Mouse (Mus musculus) heart, adult 2 months (tissue): ENCODE data around the gene Cilp. TPM values are rescaled to one million over a fixed set of nuclear protein-coding genes. Genes with fewer than 3 reads are reported as not detected.

Experiments
- DNase-seq, 2 experiments: peaks; one replicate each; pipeline ENCODE4 v3.0.0; 2021
- H3K27ac ChIP-seq: fragments of 200-600 bp; 2 replicates; pipeline ENCODE4 v1.8.1; 2022
- H3K27me3 ChIP-seq: fragments of 200-500 bp; 2 replicates; pipeline ENCODE4 v1.6.1; 2012; ENCODE audit warnings: mild to moderate bottlenecking, low read length, inconsistent platforms, mixed read lengths; ENCODE audit not compliant: control insufficient read depth, insufficient read depth
- H3K36me3 ChIP-seq: fragments of 200-500 bp; 2 replicates; pipeline ENCODE4 v1.6.1; 2012; ENCODE audit warnings: low read length, inconsistent platforms; ENCODE audit not compliant: control insufficient read depth, insufficient read depth
- H3K4me1 ChIP-seq: fragments of 200-500 bp; 2 replicates; pipeline ENCODE4 v1.6.1; 2011; ENCODE audit warnings: low read length; ENCODE audit not compliant: control insufficient read depth, insufficient read depth
- H3K4me3 ChIP-seq: fragments of 200-600 bp; 2 replicates; pipeline ENCODE4 v1.8.1; 2022
- H3K79me2 ChIP-seq: fragments of 200-500 bp; replicated peaks from 2 replicates; pipeline ENCODE4 v1.6.1; 2012; ENCODE audit warnings: mild to moderate bottlenecking, inconsistent platforms, low read length, moderate library complexity, mixed read lengths; ENCODE audit not compliant: control insufficient read depth, insufficient read depth
- H3K9ac ChIP-seq: fragments of 200-500 bp; 2 replicates; pipeline ENCODE4 v1.6.1; 2012; ENCODE audit warnings: low read depth, mild to moderate bottlenecking, control low read depth, inconsistent platforms, low read length, mixed read lengths
- CTCF ChIP-seq: fragments of 200-600 bp; IDR thresholded peaks from 2 replicates; pipeline ENCODE4 v1.8.1; 2022; ENCODE audit warnings: antibody characterized with exemption, mild to moderate bottlenecking, moderate library complexity
- EP300 ChIP-seq: fragments of 200-500 bp; IDR thresholded peaks from 2 replicates; pipeline ENCODE4 v1.6.1; 2011; ENCODE audit warnings: low read depth, low read length, control low read depth; ENCODE audit not compliant: insufficient read depth
- POLR2A ChIP-seq: fragments of 200-500 bp; IDR thresholded peaks from 2 replicates; pipeline ENCODE4 v1.6.1; 2011; ENCODE audit warnings: mild to moderate bottlenecking, low read depth, low read length, control low read depth; ENCODE audit not compliant: insufficient read depth
- WGBS: fragments of 180-500 bp; shearing (Covaris S2); methylation state at CpG from one replicate; pipeline ENCODE4 v1.1.7; 2018; 5-methylcytosine and 5-hydroxymethylcytosine counted together
- intact Hi-C: fragments of 180-260 bp; cut with DNase I; formaldehyde crosslinking; loops from one replicate; pipeline ENCODE4 v1.15.1; 2025
- polyA plus RNA-seq: library from polyadenylated mRNA; depleted of rRNA; stranded (reverse); fragments of >200 nt; gene quantifications from 2 replicates; pipeline ENCODE4 v1.2.3, GENCODE M21; 2012
- total RNA-seq, 2 experiments: library from RNA; stranded (reverse); gene quantifications; 2 replicates each; pipeline ENCODE4 v1.2.3; 2021

Cilp gene
- total and polyA plus RNA-seq, 3 experiments, result 3.0 to 4.8 (median 4.8) TPM

- H3K36me3 ChIP-seq, result no peaks in the 10 kb centered on the region
- intact Hi-C loops, result loop anchor here (5.0 kb wide), 1 partner anchor 208 kb away; no protein-coding TSS in a partner anchor
- 82% methylated on average over 6 of the region's 6 CpGs for WGBS
- H3K27me3 ChIP-seq, result no peaks in the 10 kb centered on the region
- H3K9ac ChIP-seq, result no peak overlapping the region
- no peak for DNase-seq
- no peaks in the 10 kb centered on the region for H3K4me1 ChIP-seq
- no peak overlapping the region for H3K4me3 ChIP-seq
- H3K79me2 ChIP-seq, result peaks cover 3% of the 10 kb centered on the region; the same call in 1 of the 2 replicates
- TF ChIP-seq POLR2A (no peak), EP300 (no peak), CTCF (no peak)
- no peak overlapping the region for H3K27ac ChIP-seq
These were observed 41.1 kb upstream of the Cilp start for GRCm38 (mm10) chr9:65223927-65224326.

DNA sequence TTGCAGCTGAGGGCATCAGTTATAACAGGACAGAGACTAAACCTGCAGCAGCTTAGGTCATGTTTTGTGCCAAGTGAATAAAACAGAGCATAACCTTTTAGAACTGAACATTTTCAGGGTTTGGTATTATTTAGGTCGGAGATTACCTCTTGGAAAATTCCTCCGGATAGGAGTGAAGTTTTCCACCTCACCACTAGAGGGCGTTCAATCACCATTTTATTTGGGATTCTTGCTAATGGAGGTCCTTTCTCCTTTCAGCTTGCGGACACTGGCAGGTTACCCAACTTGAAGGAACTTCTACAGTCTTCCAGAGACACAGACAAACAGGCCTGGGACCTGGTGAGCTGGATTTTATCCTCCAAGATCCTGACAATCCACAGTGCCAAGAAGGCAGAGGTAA, 39.2 kb upstream of the Cilp start:
- no peaks in the 10 kb centered on the region for H3K79me2 ChIP-seq
- no peak overlapping the region for H3K27ac ChIP-seq
- TF ChIP-seq EP300, result no peak
- peak; percentile 75 for TF ChIP-seq CTCF
- 44% methylated on average over 4 of the region's 4 CpGs for WGBS
- H3K4me3 ChIP-seq, result no peak overlapping the region
- H3K9ac ChIP-seq, result no peak overlapping the region
- intact Hi-C loops, result loop anchor here (5.0 kb wide), 1 partner anchor 57 kb away; no protein-coding TSS in a partner anchor
- no peaks in the 10 kb centered on the region for H3K27me3 ChIP-seq
- no peaks in the 10 kb centered on the region for H3K36me3 ChIP-seq
- no peak for DNase-seq
- H3K4me1 ChIP-seq, result no peaks in the 10 kb centered on the region

- intact Hi-C loops, result no loop called here
- no peak overlapping the region for H3K9ac ChIP-seq
- H3K4me1 ChIP-seq, result no peaks in the 10 kb centered on the region
- H3K4me3 ChIP-seq, result no peak overlapping the region
- H3K79me2 ChIP-seq, result no peaks in the 10 kb centered on the region
- WGBS, result 80% methylated on average over 6 of the region's 6 CpGs
- H3K27me3 ChIP-seq, result no peaks in the 10 kb centered on the region
- TF ChIP-seq POLR2A (no peak), CTCF (peak; percentile 16; the same call in 1 of the 2 replicates), EP300 (no peak)
- no peak for DNase-seq
- no peak overlapping the region for H3K27ac ChIP-seq
- no peaks in the 10 kb centered on the region for H3K36me3 ChIP-seq
These were observed 34.7 kb upstream of the Cilp start for GRCm38 (mm10) chr9:65230250-65230649.

- no peak for TF ChIP-seq CTCF
These were observed 33.7 kb upstream of the Cilp start for GRCm38 (mm10) chr9:65231284-65231683.

DNA sequence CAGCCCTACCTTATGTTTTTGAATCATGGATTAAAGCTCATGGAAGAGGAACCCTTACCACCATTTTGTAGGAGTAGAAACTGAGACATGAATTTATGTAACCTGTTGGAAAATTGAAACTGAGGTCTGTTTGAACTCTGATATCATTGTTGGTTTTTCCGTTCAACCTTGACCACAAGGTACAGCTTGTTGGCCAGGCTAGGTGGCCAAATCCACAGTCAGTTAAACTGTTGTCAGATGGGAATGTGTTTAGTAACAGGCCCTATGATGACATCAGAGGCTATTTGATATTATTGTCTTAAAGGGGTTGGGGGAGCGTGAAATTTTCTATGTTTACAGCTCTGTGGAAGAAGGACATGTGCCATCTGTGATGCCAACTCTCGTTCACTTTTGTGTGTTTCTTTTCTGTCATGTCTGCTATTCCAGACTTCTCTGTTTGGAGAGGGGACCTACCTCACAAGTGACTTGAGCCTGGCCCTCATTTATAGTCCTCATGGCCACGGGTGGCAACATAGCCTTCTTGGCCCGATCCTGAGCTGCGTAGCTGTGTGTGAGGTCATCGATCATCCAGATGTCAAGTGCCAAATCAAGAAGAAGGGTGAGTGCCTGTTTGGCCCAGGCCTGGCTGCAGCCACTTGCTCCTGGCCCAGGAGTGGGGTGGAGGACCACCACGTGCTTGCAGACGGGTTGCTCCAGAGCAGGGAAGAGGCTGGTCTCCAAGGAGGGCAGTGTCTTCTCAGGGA, 31.6 kb upstream of the Cilp start:
- intact Hi-C loops, result no loop called here
- no peak overlapping the region for H3K27ac ChIP-seq
- H3K27me3 ChIP-seq, result no peaks in the 10 kb centered on the region
- no peak for DNase-seq
- H3K79me2 ChIP-seq, result no peaks in the 10 kb centered on the region
- no peaks in the 10 kb centered on the region for H3K36me3 ChIP-seq
- 94% methylated on average over 9 of the region's 9 CpGs for WGBS
- no peak for TF ChIP-seq EP300
- no peak for TF ChIP-seq POLR2A
- no peak for TF ChIP-seq CTCF
- H3K4me3 ChIP-seq, result no peak overlapping the region
- no peaks in the 10 kb centered on the region for H3K4me1 ChIP-seq
- H3K9ac ChIP-seq, result no peak overlapping the region

More at GRCm38 (mm10) chr9:65231284-65231683, 33.7 kb upstream of the Cilp start:
- no peaks in the 10 kb centered on the region for H3K36me3 ChIP-seq
- H3K4me3 ChIP-seq, result no peak overlapping the region
- WGBS, result 76% methylated on average over 8 of the region's 8 CpGs
- intact Hi-C loops, result no loop called here
- no peaks in the 10 kb centered on the region for H3K4me1 ChIP-seq
- H3K27ac ChIP-seq, result no peak overlapping the region
- no peak for DNase-seq
- H3K27me3 ChIP-seq, result no peaks in the 10 kb centered on the region
- H3K9ac ChIP-seq, result no peak overlapping the region
- H3K79me2 ChIP-seq, result no peaks in the 10 kb centered on the region

DNA sequence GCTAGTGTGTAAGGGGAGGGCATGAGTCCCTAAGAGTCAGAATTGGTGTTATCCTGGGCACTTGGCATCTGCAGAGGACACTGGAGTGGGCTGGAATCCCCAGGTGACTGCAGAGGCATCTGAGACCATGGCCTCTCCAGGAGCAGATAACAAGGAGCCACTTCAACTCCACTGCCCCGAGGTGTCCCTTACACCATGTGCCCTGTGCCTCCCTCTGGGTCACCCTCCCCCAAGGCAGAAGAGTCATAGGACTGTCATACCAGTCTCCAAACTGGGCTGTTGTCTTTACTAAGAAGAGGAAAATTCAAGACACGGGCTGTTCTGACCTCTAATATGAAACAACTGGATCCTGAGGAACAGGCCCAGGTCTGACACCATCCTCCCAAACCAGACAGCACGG, 30.2 kb upstream of the Cilp start:
- H3K27ac ChIP-seq, result no peak overlapping the region
- no peak overlapping the region for H3K9ac ChIP-seq
- H3K79me2 ChIP-seq, result no peaks in the 10 kb centered on the region
- TF ChIP-seq EP300 (no peak), POLR2A (no peak), CTCF (no peak)
- no peaks in the 10 kb centered on the region for H3K36me3 ChIP-seq
- intact Hi-C loops, result no loop called here
- 83% methylated on average over 3 of the region's 3 CpGs for WGBS
- H3K4me1 ChIP-seq, result no peaks in the 10 kb centered on the region
- no peaks in the 10 kb centered on the region for H3K27me3 ChIP-seq
- H3K4me3 ChIP-seq, result no peak overlapping the region
- no peak for DNase-seq
